Mouse (Mus musculus) layer of hippocampus, adult 8-10 months (tissue): ENCODE data around the gene Tmem231. TPM values are rescaled to one million over a fixed set of nuclear protein-coding genes. Genes with fewer than 3 reads are reported as not detected.

Experiments used
- DNase-seq, 2 experiments: peaks; one replicate each; pipeline ENCODE4 v3.0.0; 2022; ENCODE audit warnings: low spot score in 2 of 2
- total RNA-seq, 4 experiments: library from RNA; stranded (reverse); gene quantifications; 2 replicates each; pipeline ENCODE4 v1.2.4; 2022

Tmem231 gene
- total RNA-seq: 10 to 100 TPM; 11.2 to 13.8 (median 12.7) TPM

DNA sequence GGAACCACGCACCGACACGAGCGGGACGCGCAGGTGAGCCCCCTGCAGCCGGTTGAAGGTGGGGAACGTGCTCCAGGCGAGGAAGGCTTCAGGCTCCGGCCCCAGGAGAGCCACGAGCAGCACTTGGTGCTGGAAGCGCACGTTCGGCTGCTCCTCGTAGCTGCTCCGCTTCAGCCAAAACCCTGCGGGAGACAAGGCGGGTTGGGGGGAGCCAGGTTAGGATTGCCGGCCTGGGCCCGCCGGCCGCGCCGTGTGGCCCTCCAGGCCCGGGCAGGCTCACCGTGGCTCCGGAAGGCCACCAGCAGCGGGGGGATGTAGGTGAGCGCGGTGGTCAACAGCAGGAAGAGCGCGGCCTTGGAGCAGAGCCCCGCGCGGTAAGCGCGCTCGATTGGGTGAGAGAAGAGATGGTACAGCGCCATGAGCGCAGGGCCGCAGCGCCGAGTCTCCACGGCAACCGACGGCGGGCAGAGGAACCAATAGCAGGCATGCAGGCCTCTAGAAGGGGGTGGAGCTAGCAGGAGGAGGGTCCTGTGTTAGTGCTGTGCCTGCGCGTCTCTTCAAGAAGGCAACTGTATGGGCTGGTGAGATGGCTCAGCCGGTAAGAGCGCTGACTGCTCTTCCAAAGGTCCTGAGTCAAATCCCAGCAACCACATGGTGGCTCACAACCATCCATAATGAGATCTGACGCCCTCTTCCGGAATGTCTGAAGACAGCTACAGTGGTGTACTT is at the start of gene Tmem231:
TSS of gene Tmem231 (minus strand) at position 534 of the 729 bp plus-strand sequence.
- peak; percentile 87 to 90 for DNase-seq

DNA sequence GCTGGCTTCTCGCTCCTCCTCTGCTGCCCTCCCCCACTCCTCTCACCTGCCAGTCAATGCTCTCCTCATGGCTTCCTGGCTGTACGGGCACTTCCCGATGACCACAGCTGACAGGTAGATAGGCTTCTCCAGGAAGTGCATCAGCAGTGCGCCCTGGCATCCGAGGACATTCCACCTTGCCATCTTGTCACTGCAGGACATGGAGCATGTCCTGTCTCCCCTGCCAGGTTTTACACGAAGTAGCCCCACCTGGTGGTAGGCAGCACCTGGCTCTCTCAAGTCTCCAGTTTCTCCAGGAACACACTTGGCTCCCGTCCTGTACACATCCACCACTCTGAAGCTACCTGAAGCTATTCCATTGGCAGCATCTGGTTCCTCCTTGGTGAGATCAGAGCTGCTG is 48.4 kb upstream of the Tmem231 start:
- no peak for DNase-seq

DNA sequence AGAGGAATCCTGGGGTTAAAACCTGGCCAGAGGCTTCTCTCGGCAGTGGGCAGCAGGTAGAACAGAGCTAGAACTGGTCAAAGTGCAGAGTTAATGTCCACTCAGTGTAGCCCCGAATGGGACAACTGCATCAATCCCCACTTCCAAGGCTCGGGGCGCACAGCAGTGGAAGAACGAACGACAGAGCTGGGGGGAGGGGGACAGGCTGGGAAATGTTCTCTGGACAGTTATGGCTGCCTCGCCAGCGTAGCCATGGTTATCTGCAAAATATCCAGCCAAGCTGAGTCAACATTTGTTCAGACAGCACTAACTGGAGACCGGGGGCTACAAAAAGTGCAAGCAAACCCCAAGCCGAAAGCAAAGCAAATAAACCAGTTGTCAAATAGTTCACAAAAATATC is 44.5 kb upstream of the Tmem231 start:
- no peak for DNase-seq

DNA sequence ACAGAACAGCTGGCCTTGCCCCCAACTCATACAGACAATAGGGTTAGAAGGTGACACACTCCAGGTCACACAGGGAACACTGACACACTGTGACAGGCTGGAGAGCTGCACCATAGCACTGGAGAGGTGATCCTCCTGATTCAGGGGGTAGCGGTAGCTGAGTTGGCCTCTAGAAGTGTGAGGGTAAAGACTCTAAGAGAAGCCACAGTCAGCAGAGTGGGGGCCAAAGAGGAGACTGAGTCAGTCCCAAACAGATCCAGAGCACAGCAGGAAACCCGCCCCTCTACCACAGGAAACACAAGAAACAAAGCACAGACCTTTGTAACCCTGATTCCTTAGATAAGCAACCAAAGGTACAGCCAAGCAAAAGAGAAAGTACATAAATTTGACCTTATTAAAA is 42.6 kb upstream of the Tmem231 start:
- no peak for DNase-seq

DNA sequence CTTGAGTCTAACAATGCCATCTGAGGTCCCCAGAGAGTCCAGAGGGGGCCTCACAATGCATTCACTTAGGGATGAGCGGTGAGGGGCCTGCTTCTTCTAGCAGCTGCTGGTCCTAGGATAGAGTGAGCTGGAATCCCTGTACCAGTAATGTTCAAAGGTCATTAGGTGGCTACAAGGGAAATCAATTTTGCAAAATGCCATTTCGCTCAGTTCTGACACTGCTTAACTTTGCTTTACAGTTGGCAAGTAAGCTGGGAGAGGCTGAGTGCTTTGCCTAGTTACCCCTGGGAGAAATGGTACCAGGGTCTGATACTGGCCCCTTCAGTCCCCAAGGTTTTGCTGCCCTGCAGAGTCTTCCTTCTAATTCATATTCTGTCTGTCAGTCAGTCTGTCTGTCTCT is 42.0 kb upstream of the Tmem231 start:
- DNase-seq: no peak

DNA sequence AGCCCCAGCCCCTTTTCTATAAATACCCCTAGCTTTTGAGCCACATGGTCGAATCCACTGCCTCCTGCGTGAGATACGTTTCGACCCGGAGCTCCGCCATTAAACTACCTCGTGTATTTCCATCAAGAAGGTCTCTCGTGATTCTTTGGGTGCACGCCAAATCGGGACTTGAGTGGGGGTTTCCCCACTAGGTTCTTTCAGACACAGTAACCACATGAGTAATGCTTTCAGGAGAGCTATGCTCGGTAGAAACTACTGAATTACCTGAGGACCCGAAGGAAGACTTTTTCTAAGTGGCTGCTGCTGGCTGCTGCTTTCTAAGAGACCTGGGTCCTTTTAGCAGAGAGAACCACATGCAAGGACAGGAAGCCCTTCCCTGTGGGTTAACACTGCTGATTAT is 40.5 kb upstream of the Tmem231 start:
- no peak for DNase-seq

DNA sequence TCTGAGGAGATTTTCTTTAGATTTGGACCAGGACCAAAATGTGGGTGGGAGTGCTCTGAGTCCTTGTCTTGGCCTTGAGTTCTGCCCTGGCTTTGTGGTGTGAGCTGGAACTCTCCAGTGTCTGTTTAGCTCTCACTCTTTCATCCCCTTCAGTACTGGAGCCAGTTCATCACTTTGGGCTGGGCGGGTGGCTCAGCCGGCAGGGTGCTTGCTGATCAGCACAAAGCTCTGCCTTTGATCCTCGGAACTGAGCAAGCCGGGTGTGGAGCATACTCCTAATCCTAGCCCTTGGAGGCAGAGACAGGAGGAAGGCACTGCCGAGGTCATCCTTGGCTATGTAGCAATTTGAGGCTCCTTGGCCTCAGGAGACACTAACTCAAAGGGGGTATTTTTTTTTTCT is 35.3 kb upstream of the Tmem231 start:
- no peak for DNase-seq

GRCm38 (mm10) chr8:111968541-111968940 is 34.9 kb upstream of the Tmem231 start:
- DNase-seq: no peak

GRCm38 (mm10) chr8:111967246-111967870 is 33.7 kb upstream of the Tmem231 start:
- no peak for DNase-seq

DNA sequence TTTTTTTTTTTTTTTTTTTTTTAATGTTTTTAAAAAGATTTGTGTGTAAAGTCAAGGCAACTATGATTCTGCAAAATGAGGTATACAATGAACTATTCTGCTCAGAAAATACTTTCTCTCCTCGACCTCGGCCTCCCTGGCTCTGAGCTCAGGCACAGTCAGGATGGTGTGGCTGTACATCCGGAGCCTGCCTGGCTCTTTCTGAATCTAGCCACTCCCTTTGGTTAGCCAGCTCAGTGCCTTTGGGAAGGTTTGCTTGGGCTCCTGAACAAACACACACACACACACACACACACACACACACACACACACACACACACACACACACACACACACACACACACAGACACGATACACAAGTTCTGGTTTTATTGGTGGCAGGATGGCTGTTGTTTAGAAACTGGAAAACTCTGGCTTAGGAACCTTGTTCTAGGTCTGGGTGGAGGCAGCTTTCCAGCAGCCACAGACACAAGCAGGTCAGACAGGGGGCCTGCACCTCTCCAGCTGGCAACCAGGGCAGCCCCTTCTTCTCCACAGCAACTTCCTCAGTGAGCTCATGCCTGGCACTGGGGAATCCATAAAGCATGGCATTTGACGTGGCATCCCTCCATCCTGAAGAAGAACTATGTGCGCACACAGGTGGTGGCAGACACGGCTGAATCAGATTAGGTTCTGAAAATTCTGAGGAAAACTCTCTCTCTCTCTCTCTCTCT is 31.3 kb upstream of the Tmem231 start:
- DNase-seq: no peak

DNA sequence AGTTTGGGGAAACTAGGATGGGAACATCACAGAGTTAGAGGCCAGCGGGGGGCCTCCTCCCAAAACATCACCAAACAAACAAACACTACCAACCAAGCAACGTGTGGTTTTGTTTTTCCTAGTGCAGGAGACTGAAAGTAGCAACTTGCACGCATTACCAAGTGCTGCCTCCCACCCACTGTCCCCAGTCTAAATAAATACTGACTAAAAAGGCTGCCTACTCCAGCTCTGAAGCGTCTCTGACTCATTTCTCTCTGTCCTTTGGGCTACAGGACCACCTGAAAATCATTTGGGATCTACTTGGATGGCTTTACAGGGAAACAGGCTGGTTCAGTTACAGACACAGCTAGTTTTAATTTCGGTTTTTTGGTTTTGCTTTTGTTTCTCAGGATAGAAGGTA is 30.7 kb upstream of the Tmem231 start:
- no peak for DNase-seq

- DNase-seq: no peak
These were observed 29.9 kb upstream of the Tmem231 start for GRCm38 (mm10) chr8:111963546-111963945.

GRCm38 (mm10) chr8:111963091-111963490 is 29.4 kb upstream of the Tmem231 start:
- no peak for DNase-seq

GRCm38 (mm10) chr8:111962589-111962988 is 28.9 kb upstream of the Tmem231 start:
- no peak for DNase-seq

DNA sequence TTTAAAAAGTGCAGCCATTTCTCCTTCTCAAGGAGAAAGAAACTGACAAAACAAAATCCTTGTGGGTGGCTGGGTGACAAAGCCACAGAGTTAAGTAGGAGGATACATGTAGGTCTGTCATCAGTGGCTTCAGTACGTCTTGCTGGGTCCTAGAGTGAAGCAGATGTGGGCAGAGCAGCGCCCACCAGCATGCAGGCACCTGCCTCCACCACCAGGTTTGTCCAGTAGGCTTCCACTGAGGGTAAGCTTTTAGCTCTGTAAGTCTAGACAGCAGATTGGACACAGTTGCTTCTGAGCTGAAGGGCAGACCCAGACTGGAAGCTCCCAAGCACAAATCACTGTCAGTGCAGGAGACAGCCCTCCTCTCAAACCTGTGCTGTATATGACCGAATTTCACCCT is 27.6 kb upstream of the Tmem231 start:
- no peak for DNase-seq

- no peak for DNase-seq
These were observed 27.1 kb upstream of the Tmem231 start for GRCm38 (mm10) chr8:111960591-111961321.

DNA sequence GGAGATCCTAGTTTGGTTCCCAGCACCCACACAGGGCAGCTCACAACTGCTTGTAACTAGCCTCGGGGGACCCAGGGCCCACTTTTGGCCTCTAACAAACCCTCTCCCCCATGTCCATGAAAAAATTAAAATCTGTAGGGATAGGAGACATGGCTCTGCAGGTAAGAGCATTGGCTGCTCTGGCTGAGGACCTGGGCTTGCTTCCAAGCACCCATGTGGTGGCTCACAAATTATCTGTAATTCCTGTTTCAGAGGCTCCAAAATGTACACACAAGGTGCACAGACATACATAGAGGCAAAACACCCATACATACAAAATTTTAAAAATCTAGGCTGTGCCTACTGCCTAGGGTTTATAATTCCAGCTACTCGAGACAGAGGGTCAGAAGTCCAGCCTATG is 23.6 kb upstream of the Tmem231 start:
- DNase-seq: no peak

DNA sequence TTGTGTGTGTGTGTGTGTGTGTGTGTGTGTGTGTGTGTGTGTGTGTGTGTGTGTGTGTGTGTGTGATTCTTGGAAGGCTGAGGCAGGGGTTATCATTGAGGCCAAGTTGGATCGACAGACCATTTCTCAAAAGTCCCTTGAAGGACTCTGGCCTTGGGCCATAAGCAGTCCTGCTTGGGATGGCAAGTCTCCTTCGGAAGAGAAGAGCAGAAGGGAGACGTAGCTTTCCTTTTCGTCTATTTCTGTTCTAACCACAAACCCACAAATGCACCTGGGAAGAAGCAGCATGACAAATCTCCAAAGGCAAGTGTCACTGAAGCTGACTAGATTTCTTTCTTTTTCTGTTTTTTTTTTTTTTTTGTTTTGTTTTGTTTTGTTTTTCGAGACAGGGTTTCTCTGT is 22.2 kb upstream of the Tmem231 start:
- DNase-seq: no peak

GRCm38 (mm10) chr8:111954844-111955594 is 21.3 kb upstream of the Tmem231 start:
- DNase-seq: no peak

DNA sequence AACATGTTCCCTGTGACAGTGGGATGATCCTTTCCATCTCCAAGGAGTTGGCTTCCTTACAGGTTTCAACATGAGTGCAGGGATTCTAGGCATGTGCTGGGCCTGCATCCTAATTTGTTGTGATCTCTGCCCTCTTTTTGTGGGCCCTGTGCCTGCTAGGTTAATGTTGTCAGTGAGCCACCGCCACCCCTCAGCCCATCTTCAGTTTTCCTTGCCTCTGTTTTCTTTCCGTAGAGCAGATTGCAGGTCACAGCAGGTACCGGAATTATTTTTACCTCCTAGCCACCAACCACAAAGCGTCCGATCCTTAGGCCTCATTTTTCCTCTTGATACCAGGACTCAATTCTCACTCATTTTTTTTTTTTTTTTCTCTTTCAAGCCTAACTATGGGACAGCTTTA is 18.3 kb upstream of the Tmem231 start:
- no peak for DNase-seq

DNA sequence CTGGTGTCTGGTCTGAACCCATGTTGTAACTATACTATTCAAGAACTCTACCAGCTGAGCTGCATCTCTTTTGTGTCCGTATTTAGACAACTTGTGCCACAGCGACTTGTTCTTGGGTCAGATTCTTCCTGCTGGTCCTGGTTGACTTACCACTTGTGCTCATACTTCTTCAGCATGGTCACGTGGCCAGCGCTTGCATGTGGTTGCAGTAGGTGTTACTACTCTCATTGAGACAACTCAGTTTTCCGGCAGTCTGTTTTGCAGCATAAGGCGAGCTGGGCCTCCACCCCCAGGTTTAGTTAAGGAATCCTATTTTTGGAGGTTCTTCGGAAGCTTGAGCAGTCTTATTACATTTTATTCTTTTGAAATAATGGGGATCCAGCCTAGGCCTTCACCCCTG is 17.6 kb upstream of the Tmem231 start:
- peak; percentile 54 to 66 for DNase-seq
